Mouse (Mus musculus) stomach, embryonic 15.5 days (tissue): Measurements from ENCODE around the gene Jazf1. TPM values are rescaled to one million over a fixed set of nuclear protein-coding genes. Genes with fewer than 3 reads are reported as not detected.

ENCODE experiments used
- ATAC-seq: fragments of 200-750 bp; cut with Nextera tagmentation; 2 replicates; pipeline ENCODE4 v1.8.0; 2017; ENCODE audit warnings: low read depth, moderate number of reproducible peaks, moderate TSS enrichment; ENCODE audit not compliant: insufficient read depth, low FRiP score
- H3K27ac ChIP-seq: fragments of 300-500 bp; sonication (generic); 2 replicates; pipeline ENCODE4 v1.5.1; 2015; ENCODE audit warnings: mild to moderate bottlenecking, inconsistent platforms
- H3K27me3 ChIP-seq: fragments of 300-500 bp; sonication (generic); replicated peaks from 2 replicates; pipeline ENCODE4 v1.6.1; 2015; ENCODE audit warnings: inconsistent platforms
- H3K36me3 ChIP-seq: fragments of 300-500 bp; sonication (generic); 2 replicates; pipeline ENCODE4 v1.6.1; 2015; ENCODE audit warnings: inconsistent platforms
- H3K4me1 ChIP-seq: fragments of 300-500 bp; sonication (generic); 2 replicates; pipeline ENCODE4 v1.6.1; 2015; ENCODE audit warnings: inconsistent platforms
- H3K4me2 ChIP-seq: fragments of 300-500 bp; sonication (generic); 2 replicates; pipeline ENCODE4 v1.6.1; 2015; ENCODE audit warnings: mild to moderate bottlenecking, inconsistent platforms
- H3K4me3 ChIP-seq: fragments of 300-500 bp; sonication (generic); replicated peaks from 2 replicates; pipeline ENCODE4 v1.5.1; 2015; ENCODE audit warnings: inconsistent platforms
- H3K9ac ChIP-seq: fragments of 300-500 bp; sonication (generic); 2 replicates; pipeline ENCODE4 v1.6.1; 2015; ENCODE audit warnings: inconsistent platforms
- H3K9me3 ChIP-seq: fragments of 300-500 bp; sonication (generic); 2 replicates; pipeline ENCODE4 v1.6.1; 2016; ENCODE audit warnings: inconsistent platforms
- WGBS: fragments of 180-500 bp; shearing (Covaris S2); methylation state at CpG from one replicate; pipeline ENCODE4 v1.1.7; 2015; 5-methylcytosine and 5-hydroxymethylcytosine counted together
- polyA plus RNA-seq: library from polyadenylated mRNA; unstranded; fragments of >200 nt; fragmentation: Nextera tagmentation; extraction: Ambion mirVana; gene quantifications from 2 replicates; pipeline ENCODE4 v1.2.1, GENCODE M21; 2015

Gene Jazf1
- polyA plus RNA-seq, 1 experiment from 2014 or later, result 7.0 TPM

- Histone ChIP-seq H3K36me3 (no peaks in the 10 kb centered on the region), H3K4me1 (no peaks in the 10 kb centered on the region), H3K27me3 (no peaks in the 10 kb centered on the region), H3K9ac (no peak overlapping the region), H3K27ac (no peak overlapping the region), H3K9me3 (no peaks in the 10 kb centered on the region), H3K4me3 (no peak overlapping the region), H3K4me2 (no peak overlapping the region)
- ATAC-seq, result no peak
- 67% methylated on average over 2 of the region's 2 CpGs for WGBS
Measured at GRCm38 (mm10) chr6:53005544-53005943, 62.9 kb downstream of the Jazf1 start.

- no peak overlapping the region for H3K9ac ChIP-seq
- no peak overlapping the region for H3K27ac ChIP-seq
- H3K27me3 ChIP-seq, result no peaks in the 10 kb centered on the region
- ATAC-seq, result no peak
- no peaks in the 10 kb centered on the region for H3K36me3 ChIP-seq
- no peak overlapping the region for H3K4me2 ChIP-seq
- H3K4me3 ChIP-seq, result no peak overlapping the region
- 86% methylated on average over 8 of the region's 8 CpGs for WGBS
- H3K9me3 ChIP-seq, result no peaks in the 10 kb centered on the region
- no peaks in the 10 kb centered on the region for H3K4me1 ChIP-seq
Measured at GRCm38 (mm10) chr6:52990816-52991215, 77.6 kb downstream of the Jazf1 start.

GRCm38 (mm10) chr6:52987905-52988640, 80.4 kb downstream of the Jazf1 start:
- no peak overlapping the region for H3K4me2 ChIP-seq
- H3K27ac ChIP-seq, result no peak overlapping the region
- H3K9ac ChIP-seq, result no peak overlapping the region
- H3K4me1 ChIP-seq, result no peaks in the 10 kb centered on the region
- H3K27me3 ChIP-seq, result no peaks in the 10 kb centered on the region
- no peaks in the 10 kb centered on the region for H3K9me3 ChIP-seq
- WGBS, result 82% methylated on average over 6 of the region's 6 CpGs
- H3K4me3 ChIP-seq, result no peak overlapping the region
- H3K36me3 ChIP-seq, result no peaks in the 10 kb centered on the region
- ATAC-seq, result no peak

- Histone ChIP-seq H3K36me3 (no peaks in the 10 kb centered on the region), H3K27ac (no peak overlapping the region), H3K4me2 (no peak overlapping the region), H3K9me3 (no peaks in the 10 kb centered on the region), H3K4me3 (no peak overlapping the region), H3K27me3 (no peaks in the 10 kb centered on the region), H3K9ac (no peak overlapping the region), H3K4me1 (no peaks in the 10 kb centered on the region)
- no peak for ATAC-seq
- WGBS, result 58% methylated on average over 4 of the region's 4 CpGs
Measured at GRCm38 (mm10) chr6:52987391-52987790, 81.0 kb downstream of the Jazf1 start.

- WGBS, result 83% methylated on average over 6 of the region's 6 CpGs
- Histone ChIP-seq H3K4me1 (no peaks in the 10 kb centered on the region), H3K9me3 (no peaks in the 10 kb centered on the region), H3K4me2 (no peak overlapping the region), H3K4me3 (no peak overlapping the region), H3K36me3 (no peaks in the 10 kb centered on the region), H3K9ac (no peak overlapping the region), H3K27ac (no peak overlapping the region), H3K27me3 (no peaks in the 10 kb centered on the region)
- no peak for ATAC-seq
Measured at GRCm38 (mm10) chr6:52982175-52982574, 86.3 kb downstream of the Jazf1 start.

GRCm38 (mm10) chr6:52979503-52979902, 88.9 kb downstream of the Jazf1 start:
- ATAC-seq, result no peak
- Histone ChIP-seq H3K4me1 (no peaks in the 10 kb centered on the region), H3K4me2 (no peak overlapping the region), H3K9me3 (no peaks in the 10 kb centered on the region), H3K27ac (no peak overlapping the region), H3K36me3 (no peaks in the 10 kb centered on the region), H3K27me3 (no peaks in the 10 kb centered on the region), H3K4me3 (no peak overlapping the region), H3K9ac (no peak overlapping the region)
- WGBS, result 87% methylated on average over 6 of the region's 6 CpGs

- no peak for ATAC-seq
- Histone ChIP-seq H3K9me3 (no peaks in the 10 kb centered on the region), H3K4me2 (no peak overlapping the region), H3K9ac (no peak overlapping the region), H3K27ac (no peak overlapping the region), H3K36me3 (no peaks in the 10 kb centered on the region), H3K4me1 (no peaks in the 10 kb centered on the region), H3K4me3 (no peak overlapping the region), H3K27me3 (no peaks in the 10 kb centered on the region)
- WGBS, result 87% methylated on average over 5 of the region's 5 CpGs
Measured at GRCm38 (mm10) chr6:52973351-52973750, 95.1 kb downstream of the Jazf1 start.

- no peak for ATAC-seq
- H3K4me3 ChIP-seq, result no peak overlapping the region
- H3K9me3 ChIP-seq, result no peaks in the 10 kb centered on the region
- H3K4me2 ChIP-seq, result no peak overlapping the region
- WGBS, result 78% methylated on average over 7 of the region's 7 CpGs
- no peak overlapping the region for H3K27ac ChIP-seq
- no peaks in the 10 kb centered on the region for H3K27me3 ChIP-seq
- no peak overlapping the region for H3K9ac ChIP-seq
- no peaks in the 10 kb centered on the region for H3K36me3 ChIP-seq
- 0 out of 2 replicates have a peak, but pooled peaks cover 3% of the 10 kb centered on the region for H3K4me1 ChIP-seq
Measured at GRCm38 (mm10) chr6:52972138-52972537, 96.3 kb downstream of the Jazf1 start.

- H3K36me3 ChIP-seq, result no peaks in the 10 kb centered on the region
- WGBS, result 78% methylated on average over 2 of the region's 2 CpGs
- ATAC-seq, result no peak
- H3K4me3 ChIP-seq, result no peak overlapping the region
- no peak overlapping the region for H3K4me2 ChIP-seq
- no peaks in the 10 kb centered on the region for H3K27me3 ChIP-seq
- H3K27ac ChIP-seq, result no peak overlapping the region
- peaks cover 9% of the 10 kb centered on the region; the same call in 1 of the 2 replicates for H3K4me1 ChIP-seq
- H3K9me3 ChIP-seq, result no peaks in the 10 kb centered on the region
- no peak overlapping the region for H3K9ac ChIP-seq
Measured at GRCm38 (mm10) chr6:52969717-52970261, 98.6 kb downstream of the Jazf1 start.

- H3K9ac ChIP-seq, result no peak overlapping the region
- no peak overlapping the region for H3K4me3 ChIP-seq
- no peaks in the 10 kb centered on the region for H3K9me3 ChIP-seq
- H3K27me3 ChIP-seq, result no peaks in the 10 kb centered on the region
- H3K27ac ChIP-seq, result peak overlapping the region; percentile 78
- 38% methylated on average over 12 of the region's 12 CpGs for WGBS
- H3K36me3 ChIP-seq, result no peaks in the 10 kb centered on the region
- peaks cover 17% of the 10 kb centered on the region for H3K4me1 ChIP-seq
- ATAC-seq, result no peak
- H3K4me2 ChIP-seq, result no peak overlapping the region
Measured at GRCm38 (mm10) chr6:52968346-52968891, 100.0 kb downstream of the Jazf1 start.

- peak overlapping the region; percentile 78 for H3K27ac ChIP-seq
- no peaks in the 10 kb centered on the region for H3K9me3 ChIP-seq
- no peaks in the 10 kb centered on the region for H3K36me3 ChIP-seq
- no peak overlapping the region for H3K4me2 ChIP-seq
- ATAC-seq, result no peak
- no peak overlapping the region for H3K9ac ChIP-seq
- H3K4me3 ChIP-seq, result no peak overlapping the region
- H3K27me3 ChIP-seq, result no peaks in the 10 kb centered on the region
- H3K4me1 ChIP-seq, result peaks cover 22% of the 10 kb centered on the region
- 43% methylated on average over 10 of the region's 10 CpGs for WGBS
Measured at GRCm38 (mm10) chr6:52967557-52968270, 100.7 kb downstream of the Jazf1 start.

GRCm38 (mm10) chr6:52966001-52966400, 102.4 kb downstream of the Jazf1 start:
- Histone ChIP-seq H3K9me3 (no peaks in the 10 kb centered on the region), H3K27me3 (no peaks in the 10 kb centered on the region), H3K4me2 (no peak overlapping the region), H3K4me3 (no peak overlapping the region), H3K27ac (peak overlapping the region; percentile 18; the same call in 1 of the 2 replicates), H3K9ac (no peak overlapping the region), H3K4me1 (peaks cover 33% of the 10 kb centered on the region), H3K36me3 (no peaks in the 10 kb centered on the region)
- no peak for ATAC-seq
- WGBS, result 46% methylated on average over 4 of the region's 4 CpGs
